Mouse (Mus musculus) E14TG2a.4 (cell line): ENCODE data around the gene Gm9964.

ENCODE experiments used
- CTCF ChIP-seq: conservative IDR thresholded peaks from 2 replicates; pipeline ENCODE4 v1.5.1; 2014; ENCODE audit warnings: low read length
- NANOG ChIP-seq: IDR thresholded peaks from 2 replicates; pipeline ENCODE4 v1.6.1; 2014; ENCODE audit warnings: borderline replicate concordance, low read length, mixed read lengths
- POU5F1 ChIP-seq: IDR thresholded peaks from 2 replicates; pipeline ENCODE4 v1.6.1; 2014; ENCODE audit warnings: low read length, borderline replicate concordance

- TF ChIP-seq CTCF (no peak), NANOG (no peak), POU5F1 (no peak)
Observed at GRCm38 (mm10) chr11:79287447-79287846, 9.3 kb downstream of the Gm9964 start.
